Mouse (Mus musculus) heart, postnatal 0 days (tissue): ENCODE results near the gene Olfr368.
A peak's percentile ranks its signal among the peaks of the same experiment; 100 is the strongest.

Source experiments
- CTCF ChIP-seq: IDR thresholded peaks from 2 replicates; pipeline ENCODE4 v1.5.1; 2016; ENCODE audit warnings: antibody characterized with exemption, control low read depth, low read depth
- EP300 ChIP-seq: IDR thresholded peaks from 2 replicates; pipeline ENCODE4 v1.6.1; 2016; ENCODE audit warnings: antibody characterized with exemption, low read depth

GRCm38 (mm10) chr2:37338497-37339187 is 12.3 kb downstream of the Olfr368 start:
- TF ChIP-seq CTCF, result peak; percentile 69
- no peak for TF ChIP-seq EP300
